Mouse (Mus musculus) bone marrow, adult 2 months (tissue): ENCODE data around the gene Mrpl57.
"Not testable (repeated sequence)": the region's sequence is repeated elsewhere in the genome, so short reads cannot be mapped to it uniquely, and the experiment has no call there.

Experiments
- CTCF ChIP-seq: fragments of 200-500 bp; IDR thresholded peaks from 2 replicates; pipeline ENCODE4 v1.5.1; 2011; ENCODE audit warnings: low read length, control low read depth; ENCODE audit not compliant: control insufficient read depth, insufficient read depth
- POLR2A ChIP-seq: fragments of 200-500 bp; IDR thresholded peaks from 2 replicates; pipeline ENCODE4 v1.6.1; 2011; ENCODE audit warnings: low read depth, mild to moderate bottlenecking, control low read depth, low read length, borderline replicate concordance; ENCODE audit not compliant: control insufficient read depth

DNA sequence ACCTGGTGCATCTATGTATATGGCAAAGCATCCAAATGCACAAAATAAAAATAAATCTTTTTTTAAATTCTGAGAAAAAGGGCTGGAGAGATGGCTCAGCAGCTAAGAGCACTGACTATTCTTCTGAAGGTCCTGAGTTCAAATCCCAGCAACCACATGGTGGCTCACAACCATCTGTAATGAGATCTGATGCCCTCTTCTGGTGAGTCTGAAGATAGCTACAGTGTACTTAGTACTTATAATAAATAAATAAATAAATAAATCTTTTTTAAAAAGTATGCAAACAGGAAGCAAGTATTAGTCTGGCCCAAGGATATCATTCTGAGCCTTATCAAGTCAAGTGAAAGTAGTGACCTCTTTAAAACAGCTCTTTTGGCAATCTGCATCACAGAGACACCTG, 30.0 kb downstream of the Mrpl57 start:
- not testable (repeated sequence) for TF ChIP-seq CTCF, POLR2A
